Mouse (Mus musculus): ENCODE measurements around the gene S100a2. TPM values are rescaled to one million over a fixed set of nuclear protein-coding genes. Genes with fewer than 3 reads are reported as not detected.

The S100a2 gene
- polyA plus RNA-seq, 1 experiment from 2014 or later, result not detected

GRCm38 (mm10) chr3:90587361-90588101 is 2.5 kb upstream of the S100a2 start:
- H3K27me3 ChIP-seq (ENCODE audit: control insufficient read depth, insufficient read depth, low read length), result no peaks in the 10 kb centered on the region
- no peak overlapping the region for H3K4me3 ChIP-seq (ENCODE audit: low read length)
- no peaks in the 10 kb centered on the region for H3K9me3 ChIP-seq (ENCODE audit: control insufficient read depth, low read length)
- H3K36me3 ChIP-seq (ENCODE audit: control insufficient read depth, insufficient read depth, low read length), result no peaks in the 10 kb centered on the region
- ATAC-seq (ENCODE audit: low FRiP score, low TSS enrichment), result no peak
- no peaks in the 10 kb centered on the region for H3K4me1 ChIP-seq (ENCODE audit: control insufficient read depth, insufficient read depth, low read length)
- H3K9ac ChIP-seq (ENCODE audit: low read depth, low read length), result no peak overlapping the region
- H3K27ac ChIP-seq (ENCODE audit: low read depth, low read length), result no peak overlapping the region
- WGBS, result 82% methylated on average over 14 of the region's 14 CpGs
- no peak overlapping the region for H3K4me2 ChIP-seq (replicated peaks; ENCODE audit: low read depth, low read length)

- H3K4me2 ChIP-seq (replicated peaks; ENCODE audit: low read depth, low read length), result no peak overlapping the region
- H3K27ac ChIP-seq (ENCODE audit: low read depth, low read length), result no peak overlapping the region
- H3K9me3 ChIP-seq (ENCODE audit: control insufficient read depth, low read length), result no peaks in the 10 kb centered on the region
- no peak overlapping the region for H3K9ac ChIP-seq (ENCODE audit: low read depth, low read length)
- no peaks in the 10 kb centered on the region for H3K4me1 ChIP-seq (ENCODE audit: control insufficient read depth, insufficient read depth, low read length)
- H3K36me3 ChIP-seq (ENCODE audit: control insufficient read depth, insufficient read depth, low read length), result no peaks in the 10 kb centered on the region
- ATAC-seq (ENCODE audit: low FRiP score, low TSS enrichment), result no peak
- H3K4me3 ChIP-seq (ENCODE audit: low read length), result no peak overlapping the region
- WGBS, result 76% methylated on average over 6 of the region's 6 CpGs
- no peaks in the 10 kb centered on the region for H3K27me3 ChIP-seq (ENCODE audit: control insufficient read depth, insufficient read depth, low read length)
These were observed 657 bp upstream of the S100a2 start for GRCm38 (mm10) chr3:90589390-90589789.

GRCm38 (mm10) chr3:90594466-90594865 is 4.4 kb downstream of the S100a2 start:
- no peaks in the 10 kb centered on the region for H3K36me3 ChIP-seq (ENCODE audit: control insufficient read depth, insufficient read depth, low read length)

GRCm38 (mm10) chr3:90595556-90595955 is 5.5 kb downstream of the S100a2 start:
- 69% methylated on average over 5 of the region's 5 CpGs for WGBS
- Histone ChIP-seq H3K4me1 (ENCODE audit: control insufficient read depth, insufficient read depth, low read length) (no peaks in the 10 kb centered on the region), H3K27ac (ENCODE audit: low read depth, low read length) (no peak overlapping the region), H3K36me3 (ENCODE audit: control insufficient read depth, insufficient read depth, low read length) (no peaks in the 10 kb centered on the region), H3K4me2 (replicated peaks; ENCODE audit: low read depth, low read length) (no peak overlapping the region), H3K9ac (ENCODE audit: low read depth, low read length) (no peak overlapping the region), H3K27me3 (ENCODE audit: control insufficient read depth, insufficient read depth, low read length) (no peaks in the 10 kb centered on the region), H3K9me3 (ENCODE audit: control insufficient read depth, low read length) (no peaks in the 10 kb centered on the region), H3K4me3 (ENCODE audit: low read length) (no peak overlapping the region)
- ATAC-seq (ENCODE audit: low FRiP score, low TSS enrichment), result no peak

More at GRCm38 (mm10) chr3:90594466-90594865, 4.4 kb downstream of the S100a2 start:
- H3K4me3 ChIP-seq (ENCODE audit: low read length), result no peak overlapping the region
- no peaks in the 10 kb centered on the region for H3K9me3 ChIP-seq (ENCODE audit: control insufficient read depth, low read length)
- H3K27me3 ChIP-seq (ENCODE audit: control insufficient read depth, insufficient read depth, low read length), result no peaks in the 10 kb centered on the region
- H3K9ac ChIP-seq (ENCODE audit: low read depth, low read length), result no peak overlapping the region
- WGBS, result 53% methylated on average over 1 of the region's 1 CpGs
- H3K4me2 ChIP-seq (replicated peaks; ENCODE audit: low read depth, low read length), result no peak overlapping the region
- ATAC-seq (ENCODE audit: low FRiP score, low TSS enrichment), result no peak
- H3K4me1 ChIP-seq (ENCODE audit: control insufficient read depth, insufficient read depth, low read length), result no peaks in the 10 kb centered on the region
- no peak overlapping the region for H3K27ac ChIP-seq (ENCODE audit: low read depth, low read length)

GRCm38 (mm10) chr3:90596810-90597209 is 6.8 kb downstream of the S100a2 start:
- 81% methylated on average over 6 of the region's 6 CpGs for WGBS
- H3K9me3 ChIP-seq (ENCODE audit: control insufficient read depth, low read length), result no peaks in the 10 kb centered on the region
- no peaks in the 10 kb centered on the region for H3K4me1 ChIP-seq (ENCODE audit: control insufficient read depth, insufficient read depth, low read length)
- no peak overlapping the region for H3K4me3 ChIP-seq (ENCODE audit: low read length)
- ATAC-seq (ENCODE audit: low FRiP score, low TSS enrichment), result no peak
- no peak overlapping the region for H3K9ac ChIP-seq (ENCODE audit: low read depth, low read length)
- no peak overlapping the region for H3K4me2 ChIP-seq (replicated peaks; ENCODE audit: low read depth, low read length)
- no peaks in the 10 kb centered on the region for H3K27me3 ChIP-seq (ENCODE audit: control insufficient read depth, insufficient read depth, low read length)
- H3K36me3 ChIP-seq (ENCODE audit: control insufficient read depth, insufficient read depth, low read length), result no peaks in the 10 kb centered on the region
- H3K27ac ChIP-seq (ENCODE audit: low read depth, low read length), result no peak overlapping the region

- WGBS, result 46% methylated on average over 6 of the region's 6 CpGs
- H3K9me3 ChIP-seq (ENCODE audit: control insufficient read depth, low read length), result no peaks in the 10 kb centered on the region
- no peak overlapping the region for H3K4me2 ChIP-seq (replicated peaks; ENCODE audit: low read depth, low read length)
- H3K27ac ChIP-seq (ENCODE audit: low read depth, low read length), result no peak overlapping the region
- H3K4me1 ChIP-seq (ENCODE audit: control insufficient read depth, insufficient read depth, low read length), result no peaks in the 10 kb centered on the region
- no peaks in the 10 kb centered on the region for H3K36me3 ChIP-seq (ENCODE audit: control insufficient read depth, insufficient read depth, low read length)
- no peak overlapping the region for H3K4me3 ChIP-seq (ENCODE audit: low read length)
- H3K9ac ChIP-seq (ENCODE audit: low read depth, low read length), result no peak overlapping the region
- no peak for ATAC-seq (ENCODE audit: low FRiP score, low TSS enrichment)
- H3K27me3 ChIP-seq (ENCODE audit: control insufficient read depth, insufficient read depth, low read length), result no peaks in the 10 kb centered on the region
These were observed 7.7 kb downstream of the S100a2 start for GRCm38 (mm10) chr3:90597736-90598135.

- no peak overlapping the region for H3K4me3 ChIP-seq (ENCODE audit: low read length)
- WGBS, result 77% methylated on average over 4 of the region's 4 CpGs
- ATAC-seq (ENCODE audit: low FRiP score, low TSS enrichment), result no peak
- no peaks in the 10 kb centered on the region for H3K36me3 ChIP-seq (ENCODE audit: control insufficient read depth, insufficient read depth, low read length)
- no peak overlapping the region for H3K4me2 ChIP-seq (replicated peaks; ENCODE audit: low read depth, low read length)
- no peaks in the 10 kb centered on the region for H3K27me3 ChIP-seq (ENCODE audit: control insufficient read depth, insufficient read depth, low read length)
- no peak overlapping the region for H3K27ac ChIP-seq (ENCODE audit: low read depth, low read length)
- H3K9me3 ChIP-seq (ENCODE audit: control insufficient read depth, low read length), result no peaks in the 10 kb centered on the region
- H3K4me1 ChIP-seq (ENCODE audit: control insufficient read depth, insufficient read depth, low read length), result no peaks in the 10 kb centered on the region
- H3K9ac ChIP-seq (ENCODE audit: low read depth, low read length), result no peak overlapping the region
These were observed 8.2 kb downstream of the S100a2 start for GRCm38 (mm10) chr3:90598212-90598611.

GRCm38 (mm10) chr3:90599401-90599800 is 9.4 kb downstream of the S100a2 start:
- 78% methylated on average over 3 of the region's 3 CpGs for WGBS
- H3K4me1 ChIP-seq (ENCODE audit: control insufficient read depth, insufficient read depth, low read length), result peaks cover 6% of the 10 kb centered on the region; the same call in 1 of the 2 replicates
- no peak for ATAC-seq (ENCODE audit: low FRiP score, low TSS enrichment)
- no peak overlapping the region for H3K27ac ChIP-seq (ENCODE audit: low read depth, low read length)
- no peak overlapping the region for H3K4me3 ChIP-seq (ENCODE audit: low read length)
- H3K9ac ChIP-seq (ENCODE audit: low read depth, low read length), result no peak overlapping the region
- H3K36me3 ChIP-seq (ENCODE audit: control insufficient read depth, insufficient read depth, low read length), result no peaks in the 10 kb centered on the region
- no peaks in the 10 kb centered on the region for H3K9me3 ChIP-seq (ENCODE audit: control insufficient read depth, low read length)
- no peaks in the 10 kb centered on the region for H3K27me3 ChIP-seq (ENCODE audit: control insufficient read depth, insufficient read depth, low read length)
- no peak overlapping the region for H3K4me2 ChIP-seq (replicated peaks; ENCODE audit: low read depth, low read length)

GRCm38 (mm10) chr3:90600036-90600435 is 10.0 kb downstream of the S100a2 start:
- H3K27me3 ChIP-seq (ENCODE audit: control insufficient read depth, insufficient read depth, low read length), result no peaks in the 10 kb centered on the region
- no peak overlapping the region for H3K4me3 ChIP-seq (ENCODE audit: low read length)
- H3K4me2 ChIP-seq (replicated peaks; ENCODE audit: low read depth, low read length), result no peak overlapping the region
- H3K9ac ChIP-seq (ENCODE audit: low read depth, low read length), result no peak overlapping the region
- ATAC-seq (ENCODE audit: low FRiP score, low TSS enrichment), result no peak
- 71% methylated on average over 6 of the region's 6 CpGs for WGBS
- H3K4me1 ChIP-seq (ENCODE audit: control insufficient read depth, insufficient read depth, low read length), result peaks cover 13% of the 10 kb centered on the region; the same call in 1 of the 2 replicates
- no peaks in the 10 kb centered on the region for H3K36me3 ChIP-seq (ENCODE audit: control insufficient read depth, insufficient read depth, low read length)
- no peak overlapping the region for H3K27ac ChIP-seq (ENCODE audit: low read depth, low read length)
- H3K9me3 ChIP-seq (ENCODE audit: control insufficient read depth, low read length), result no peaks in the 10 kb centered on the region

Measured in kidney, embryonic 14.5 days (tissue).